Mouse (Mus musculus): ENCODE measurements around the gene Bloc1s3.

DNA sequence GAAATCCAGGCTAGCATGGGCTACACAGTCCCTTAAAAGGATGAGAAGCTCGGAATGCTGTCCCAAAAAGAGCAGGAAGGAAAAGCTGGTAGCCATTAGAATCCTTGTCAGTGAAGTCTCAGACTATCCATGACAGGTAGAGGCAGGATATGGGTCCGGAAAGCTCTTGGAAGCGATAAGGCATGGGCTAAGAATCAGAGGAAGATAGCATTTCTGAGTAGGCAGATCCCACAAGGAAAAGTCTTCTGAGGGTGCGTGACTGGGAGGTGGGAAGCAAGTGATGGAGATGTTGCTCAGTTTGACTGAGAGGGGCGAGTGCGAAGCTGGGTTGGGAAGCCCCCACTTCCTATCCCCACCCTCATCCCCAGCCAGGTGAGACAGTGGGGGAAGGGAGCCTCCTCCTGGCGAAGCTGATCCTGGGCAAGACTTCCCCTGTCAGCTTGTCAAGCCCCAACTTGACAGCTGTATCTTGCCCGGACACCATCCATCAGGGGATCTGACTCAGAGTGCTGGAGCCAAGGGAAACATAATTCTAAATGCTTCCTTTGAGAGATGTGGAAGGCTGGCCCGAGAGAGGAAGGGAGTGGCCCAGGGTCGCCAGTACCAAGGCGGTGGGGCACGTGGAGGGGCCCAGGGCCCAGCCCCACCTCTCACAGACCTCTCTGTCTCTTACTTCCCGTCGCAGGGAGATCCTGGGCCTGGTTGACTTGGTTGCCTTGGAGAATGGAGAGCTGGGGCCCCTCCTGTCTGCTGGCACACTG, 30.4 kb downstream of the Bloc1s3 start:
- TF ChIP-seq CTCF (IDR thresholded peaks at IDR 0.05; ENCODE audit: control insufficient read depth, insufficient read depth, insufficient replicate concordance, low read depth, low read length) (no peak), POLR2A (IDR thresholded peaks at IDR 0.05; ENCODE audit: control insufficient read depth, low read depth, low read length) (no peak)

All from testis, adult 2 months (tissue).